Mouse (Mus musculus) embryonic fibroblast, embryonic 13.5 days (primary cell): ENCODE results near the gene Camk2n1. TPM values are rescaled to one million over a fixed set of nuclear protein-coding genes. Genes with fewer than 3 reads are reported as not detected.

ENCODE experiments used
- H3K27ac ChIP-seq: 2 replicates; pipeline ENCODE4 v1.5.1; 2012; ENCODE audit warnings: low read length, control low read depth, inconsistent platforms; ENCODE audit not compliant: insufficient read depth
- H3K4me1 ChIP-seq: 2 replicates; pipeline ENCODE4 v1.6.1; 2011; ENCODE audit warnings: low read length; ENCODE audit not compliant: control insufficient read depth, insufficient read depth
- H3K4me3 ChIP-seq: 2 replicates; pipeline ENCODE4 v1.5.1; 2011; ENCODE audit warnings: mild to moderate bottlenecking, control low read depth, low read length; ENCODE audit not compliant: insufficient read depth
- CTCF ChIP-seq: IDR thresholded peaks from 2 replicates; pipeline ENCODE4 v1.5.1; 2011; ENCODE audit warnings: mild to moderate bottlenecking, control low read depth, low read length, moderate library complexity, borderline replicate concordance; ENCODE audit not compliant: insufficient read depth
- POLR2A ChIP-seq: IDR thresholded peaks from 2 replicates; pipeline ENCODE4 v1.6.1; 2011; ENCODE audit warnings: low read depth, mild to moderate bottlenecking, control low read depth, low read length, moderate library complexity
- polyA plus RNA-seq: library from polyadenylated mRNA; stranded (reverse); fragments of >200 nt; gene quantifications from 2 replicates; pipeline ENCODE4 v1.2.4, GENCODE M21; 2011; ENCODE audit warnings: low read depth; ENCODE audit not compliant: missing spikeins, insufficient read length

The Camk2n1 gene
- polyA plus RNA-seq, 1 experiment = 7.2 TPM

GRCm38 (mm10) chr4:138446981-138447380 is 7.1 kb upstream of the Camk2n1 start:
- Histone ChIP-seq H3K4me3 (no peak overlapping the region), H3K27ac (no peak overlapping the region), H3K4me1 (no peaks in the 10 kb centered on the region)
- TF ChIP-seq CTCF = no peak
- no peak for TF ChIP-seq POLR2A

DNA sequence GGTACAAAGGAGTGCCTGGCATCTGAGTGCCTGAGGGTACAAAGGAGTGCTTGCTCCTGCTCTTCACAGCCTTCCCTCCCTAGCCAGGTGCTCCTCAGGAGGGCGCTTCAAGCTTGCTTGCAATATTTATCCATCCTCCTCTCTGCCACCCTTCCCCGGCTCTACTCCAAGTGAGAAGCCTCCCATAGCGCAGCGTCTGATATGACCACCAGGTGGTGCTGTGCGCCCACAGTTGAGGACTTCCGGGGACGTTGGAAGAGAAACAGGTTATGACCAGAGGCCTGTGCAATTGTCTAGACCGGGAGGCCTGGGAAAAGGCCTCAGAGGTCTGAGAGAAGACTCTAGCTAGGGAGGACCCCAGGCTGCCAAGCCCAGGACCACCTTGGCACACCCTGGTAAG is 6.7 kb upstream of the Camk2n1 start:
- no peaks in the 10 kb centered on the region for H3K4me1 ChIP-seq
- no peak overlapping the region for H3K4me3 ChIP-seq
- TF ChIP-seq CTCF = peak; percentile 92
- no peak for TF ChIP-seq POLR2A
- no peak overlapping the region for H3K27ac ChIP-seq

- no peak for TF ChIP-seq CTCF
- no peak for TF ChIP-seq POLR2A
- H3K27ac ChIP-seq = no peak overlapping the region
- no peak overlapping the region for H3K4me3 ChIP-seq
- no peaks in the 10 kb centered on the region for H3K4me1 ChIP-seq
Observed at GRCm38 (mm10) chr4:138447827-138448602, 6.1 kb upstream of the Camk2n1 start.

GRCm38 (mm10) chr4:138448872-138449615 is 5.1 kb upstream of the Camk2n1 start:
- no peak for TF ChIP-seq CTCF
- Histone ChIP-seq H3K27ac (no peak overlapping the region), H3K4me3 (no peak overlapping the region), H3K4me1 (no peaks in the 10 kb centered on the region)

GRCm38 (mm10) chr4:138449636-138450314 is 4.3 kb upstream of the Camk2n1 start:
- no peak overlapping the region for H3K4me3 ChIP-seq
- no peaks in the 10 kb centered on the region for H3K4me1 ChIP-seq
- no peak overlapping the region for H3K27ac ChIP-seq
- TF ChIP-seq CTCF = no peak
- TF ChIP-seq POLR2A = no peak

DNA sequence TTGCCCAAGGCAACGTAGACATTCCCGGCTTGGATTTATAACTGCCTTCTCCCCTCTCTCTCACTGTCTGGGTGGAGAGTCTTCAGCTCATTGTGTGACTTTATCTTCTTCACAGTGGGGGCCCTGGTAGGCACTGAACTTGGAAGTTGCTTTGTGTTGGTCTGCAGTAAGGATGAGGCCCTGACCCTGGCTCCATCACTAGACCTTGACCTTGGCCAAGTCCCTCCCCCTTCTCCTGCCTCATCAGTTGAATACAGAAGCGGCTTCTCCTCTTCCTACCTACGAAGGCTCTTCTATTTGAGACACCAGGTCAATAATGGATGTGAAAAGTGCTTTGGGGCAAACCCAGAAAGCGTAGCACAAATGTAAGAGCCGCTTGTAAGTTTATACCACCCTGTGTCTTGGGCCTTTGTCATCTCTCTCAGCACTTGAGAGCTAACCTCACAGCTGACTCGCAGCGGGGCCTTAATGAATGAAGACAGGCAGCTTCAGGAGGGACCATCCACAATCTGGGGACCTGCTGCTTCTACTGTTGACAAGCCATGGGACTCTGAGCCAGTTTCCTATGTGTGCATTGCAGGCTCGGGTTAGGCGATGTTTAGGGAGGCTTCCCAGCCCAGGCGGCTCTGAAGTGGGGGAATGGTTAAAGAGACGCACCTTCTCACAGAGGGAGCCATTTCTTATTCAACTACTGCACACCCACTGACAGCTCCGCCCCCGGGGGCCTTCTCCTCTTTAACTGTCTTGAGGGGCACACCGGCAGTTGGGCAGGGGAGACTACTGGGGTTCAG is 1.6 kb upstream of the Camk2n1 start:
- Histone ChIP-seq H3K27ac (no peak overlapping the region), H3K4me1 (no peaks in the 10 kb centered on the region), H3K4me3 (no peak overlapping the region)
- TF ChIP-seq CTCF (no peak), POLR2A (no peak)

- TF ChIP-seq POLR2A (no peak), CTCF (no peak)
- no peaks in the 10 kb centered on the region for H3K4me1 ChIP-seq
- H3K27ac ChIP-seq = no peak overlapping the region
- H3K4me3 ChIP-seq = no peak overlapping the region
Observed at GRCm38 (mm10) chr4:138453097-138453752, 889 bp upstream of the Camk2n1 start.

- Histone ChIP-seq H3K27ac (no peak overlapping the region), H3K4me1 (no peaks in the 10 kb centered on the region), H3K4me3 (peak overlapping the region; percentile 67)
- TF ChIP-seq CTCF (no peak), POLR2A (peak; percentile 26; the same call in 1 of the 2 replicates)
Observed at GRCm38 (mm10) chr4:138454571-138455140, 542 bp downstream of the Camk2n1 start.
